Mouse (Mus musculus) ES-Bruce4 (cell line): ENCODE measurements around the gene Cpa4. TPM values are rescaled to one million over a fixed set of nuclear protein-coding genes. Genes with fewer than 3 reads are reported as not detected.

ENCODE experiments used
- H3K27ac ChIP-seq: 2 replicates; pipeline ENCODE4 v1.5.1; 2012; ENCODE audit warnings: low read length, inconsistent platforms; ENCODE audit not compliant: insufficient read depth
- H3K27me3 ChIP-seq: 2 replicates; pipeline ENCODE4 v1.6.1; 2012; ENCODE audit warnings: mild to moderate bottlenecking, low read length, inconsistent platforms; ENCODE audit not compliant: control insufficient read depth, poor library complexity, insufficient read depth, severe bottlenecking
- H3K36me3 ChIP-seq: 2 replicates; pipeline ENCODE4 v1.6.1; 2012; ENCODE audit warnings: inconsistent platforms, mild to moderate bottlenecking, low read length, moderate library complexity; ENCODE audit not compliant: control insufficient read depth, poor library complexity, insufficient read depth, severe bottlenecking
- H3K4me1 ChIP-seq: one replicate; pipeline ENCODE4 v1.8.1; 2011; ENCODE audit warnings: low read length; ENCODE audit not compliant: control insufficient read depth, insufficient read depth
- H3K4me3 ChIP-seq: 2 replicates; pipeline ENCODE4 v1.5.1; 2011; ENCODE audit warnings: low read depth, mild to moderate bottlenecking, low read length
- H3K9ac ChIP-seq: 2 replicates; pipeline ENCODE4 v1.6.1; 2012; ENCODE audit warnings: low read depth, mild to moderate bottlenecking, inconsistent platforms; ENCODE audit not compliant: poor library complexity, severe bottlenecking
- H3K9me3 ChIP-seq: replicated peaks from 2 replicates; pipeline ENCODE4 v1.6.1; 2012; ENCODE audit warnings: mild to moderate bottlenecking, low read length, inconsistent platforms; ENCODE audit not compliant: control insufficient read depth, poor library complexity, insufficient read depth, severe bottlenecking
- CTCF ChIP-seq: IDR thresholded peaks from one replicate; pipeline ENCODE4 v1.8.1; 2011; ENCODE audit warnings: low read depth, low read length
- EP300 ChIP-seq: IDR thresholded peaks from 2 replicates; pipeline ENCODE4 v1.6.1; 2011; ENCODE audit warnings: low read depth, low read length; ENCODE audit not compliant: insufficient read depth
- POLR2A ChIP-seq: IDR thresholded peaks from one replicate; pipeline ENCODE4 v1.8.1; 2011; ENCODE audit warnings: low read length; ENCODE audit not compliant: insufficient read depth
- polyA plus RNA-seq: library from polyadenylated mRNA; stranded (reverse); fragments of >200 nt; gene quantifications from 2 replicates; pipeline ENCODE4 v1.2.4, GENCODE M21; 2011; ENCODE audit warnings: low read depth; ENCODE audit not compliant: missing spikeins, insufficient read depth, insufficient read length

The Cpa4 gene
- polyA plus RNA-seq, 1 experiment = not detected

GRCm38 (mm10) chr6:30604342-30604867 is 36.2 kb downstream of the Cpa4 start:
- no peak overlapping the region for H3K27ac ChIP-seq
- no peak overlapping the region for H3K4me3 ChIP-seq
- no peaks in the 10 kb centered on the region for H3K36me3 ChIP-seq
- no peaks in the 10 kb centered on the region for H3K27me3 ChIP-seq
- H3K9ac ChIP-seq = no peak overlapping the region
- H3K9me3 ChIP-seq = no peaks in the 10 kb centered on the region
- H3K4me1 ChIP-seq = no peaks in the 10 kb centered on the region
- TF ChIP-seq POLR2A (no peak), EP300 (no peak), CTCF (no peak)

GRCm38 (mm10) chr6:30605111-30605510 is 36.9 kb downstream of the Cpa4 start:
- Histone ChIP-seq H3K4me1 (no peaks in the 10 kb centered on the region), H3K9ac (no peak overlapping the region), H3K27ac (no peak overlapping the region), H3K4me3 (no peak overlapping the region), H3K27me3 (no peaks in the 10 kb centered on the region), H3K36me3 (no peaks in the 10 kb centered on the region), H3K9me3 (no peaks in the 10 kb centered on the region)
- TF ChIP-seq CTCF (no peak), EP300 (no peak), POLR2A (no peak)

GRCm38 (mm10) chr6:30605672-30606071 is 37.5 kb downstream of the Cpa4 start:
- H3K36me3 ChIP-seq = no peaks in the 10 kb centered on the region
- H3K4me1 ChIP-seq = no peaks in the 10 kb centered on the region
- no peak overlapping the region for H3K9ac ChIP-seq
- TF ChIP-seq EP300 (no peak), CTCF (no peak), POLR2A (no peak)
- no peaks in the 10 kb centered on the region for H3K27me3 ChIP-seq
- no peak overlapping the region for H3K27ac ChIP-seq
- no peaks in the 10 kb centered on the region for H3K9me3 ChIP-seq
- no peak overlapping the region for H3K4me3 ChIP-seq

- Histone ChIP-seq H3K27me3 (no peaks in the 10 kb centered on the region), H3K4me3 (no peak within 1 kb of the TSS), H3K9me3 (no peaks in the 10 kb centered on the region), H3K27ac (no peak within 1 kb of the TSS), H3K4me1 (no peaks in the 10 kb centered on the region), H3K9ac (no peak within 1 kb of the TSS), H3K36me3 (no peaks in the 10 kb centered on the region)
- TF ChIP-seq CTCF (no peak), POLR2A (no peak), EP300 (no peak)
Measured at GRCm38 (mm10) chr6:30610710-30611109, 42.5 kb downstream of the Cpa4 start, which contains the start of gene Cpa5. Gene Cpa5, plus strand, starts transcription at chr6:30611010.

- H3K27me3 ChIP-seq = no peaks in the 10 kb centered on the region
Measured at GRCm38 (mm10) chr6:30611212-30611611, 43.0 kb downstream of the Cpa4 start.

GRCm38 (mm10) chr6:30614251-30614650 is 46.1 kb downstream of the Cpa4 start:
- H3K9me3 ChIP-seq = no peaks in the 10 kb centered on the region
- H3K27ac ChIP-seq = no peak overlapping the region
- no peak overlapping the region for H3K9ac ChIP-seq
- H3K27me3 ChIP-seq = no peaks in the 10 kb centered on the region
- no peak overlapping the region for H3K4me3 ChIP-seq
- H3K4me1 ChIP-seq = no peaks in the 10 kb centered on the region
- TF ChIP-seq CTCF = no peak
- TF ChIP-seq POLR2A = no peak
- no peak for TF ChIP-seq EP300
- no peaks in the 10 kb centered on the region for H3K36me3 ChIP-seq

More at GRCm38 (mm10) chr6:30611212-30611611, 43.0 kb downstream of the Cpa4 start:
- TF ChIP-seq POLR2A = no peak
- TF ChIP-seq EP300 = no peak
- no peak for TF ChIP-seq CTCF
- Histone ChIP-seq H3K36me3 (no peaks in the 10 kb centered on the region), H3K4me3 (no peak overlapping the region), H3K9ac (no peak overlapping the region), H3K27ac (no peak overlapping the region), H3K9me3 (no peaks in the 10 kb centered on the region), H3K4me1 (no peaks in the 10 kb centered on the region)
